Mouse (Mus musculus) heart, postnatal 10 days (tissue): ENCODE measurements at regions not wholly inside any gene's neighbourhood (a gene's known extent, or its start where the extent isn't known, plus 50 kb on each side); places are given as distances from the start of the nearest gene placed in this dataset.
A peak's percentile ranks its signal among the peaks of the same experiment; 100 is the strongest.
"Not testable (repeated sequence)": the region's sequence is repeated elsewhere in the genome, so short reads cannot be mapped to it uniquely, and the experiment has no call there.

Experiments
- DNase-seq, 2 experiments: peaks; one replicate each; pipeline ENCODE4 v3.0.0; 2021
- intact Hi-C: fragments of 180-260 bp; cut with DNase I; formaldehyde crosslinking; loops from one replicate; pipeline ENCODE4 v1.15.1; 2025

DNA sequence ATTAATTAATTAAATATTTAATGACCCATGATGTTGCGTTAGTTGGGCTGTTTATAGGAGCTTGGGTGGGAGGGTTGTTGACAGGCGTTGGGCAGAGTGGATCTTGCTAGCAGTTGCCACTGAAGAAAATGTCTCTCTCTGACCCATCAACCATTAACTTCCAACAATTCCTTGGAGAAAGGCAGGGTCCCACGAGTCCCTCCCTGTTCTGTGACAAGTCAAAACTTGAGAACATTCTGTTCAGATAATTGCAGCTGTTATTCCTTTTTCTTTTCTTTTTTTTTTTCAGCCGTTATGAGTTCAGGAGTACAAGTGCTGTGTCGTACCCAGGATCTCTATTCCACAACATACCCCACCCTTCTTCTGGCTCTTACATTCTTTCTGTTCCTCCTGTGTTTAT lies 59.8 kb upstream of the Tnfrsf21 start:
- intact Hi-C loops = no loop called here
- DNase-seq = no peak

DNA sequence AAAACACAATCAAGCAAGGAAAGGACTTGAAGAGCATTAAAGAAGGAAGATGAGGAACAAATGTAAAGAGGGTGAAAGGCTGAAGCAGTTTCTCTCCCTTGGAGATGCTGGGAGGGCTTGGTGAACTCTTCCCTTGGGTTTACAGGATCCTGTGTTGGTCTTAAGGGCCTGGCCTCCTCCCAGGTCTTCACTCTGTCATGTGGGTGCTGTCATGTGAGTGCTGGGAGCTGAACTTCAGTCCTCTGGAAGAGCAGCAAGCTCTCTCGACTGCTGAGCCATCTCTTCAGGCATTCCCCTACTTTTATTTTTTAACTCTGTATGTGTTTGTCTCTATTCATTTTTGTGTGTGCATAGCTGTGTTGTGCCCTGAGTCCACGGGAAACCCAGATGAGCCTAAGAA lies 61.6 kb upstream of the Tnfrsf21 start:
- no peak for DNase-seq
- intact Hi-C loops = no loop called here

DNA sequence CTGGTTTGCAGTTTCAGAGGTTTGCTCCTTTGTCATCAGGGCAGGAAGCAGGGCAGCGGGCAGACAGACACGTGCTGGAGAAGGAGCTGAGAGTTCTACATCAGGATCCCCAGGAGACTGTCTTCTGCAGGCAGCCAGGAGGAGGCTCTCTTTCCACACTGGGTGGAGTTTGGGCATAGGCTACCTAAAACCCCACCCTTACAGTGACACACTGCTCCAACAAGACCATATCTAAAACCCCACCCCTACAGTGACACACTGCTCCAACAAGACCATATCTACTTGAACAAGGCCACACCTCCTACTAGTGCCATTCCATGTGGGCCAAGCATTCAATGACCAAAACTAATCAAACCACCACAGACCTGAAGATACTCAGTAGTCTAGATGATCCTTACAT lies 68.0 kb upstream of the Cd2ap start:
- no peak for DNase-seq
- intact Hi-C loops = loop anchor here (5.0 kb wide), 3 partner anchors 67 to 332 kb away; partner anchors contain the start of genes Cd2ap and Opn5

DNA sequence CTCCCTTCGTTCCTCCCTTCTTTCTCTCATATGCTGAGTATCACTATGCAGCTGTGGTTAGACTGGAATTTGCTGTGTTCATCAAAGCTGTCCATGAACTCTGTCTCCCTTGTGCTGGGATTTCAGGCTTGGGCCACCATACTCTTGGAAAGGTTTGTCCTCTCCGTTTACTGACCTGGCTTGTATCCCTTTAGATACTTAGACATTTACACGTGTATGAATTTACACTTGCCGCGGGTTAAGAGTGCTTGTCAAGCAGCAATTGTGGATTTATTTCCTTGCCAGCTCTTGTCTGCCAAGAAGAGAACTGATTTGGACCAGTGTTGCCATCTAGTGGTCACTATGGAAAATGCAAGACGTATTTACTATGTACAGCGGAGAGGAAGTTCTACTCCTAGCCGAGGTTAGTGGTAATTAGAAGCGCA lies 66.8 kb upstream of the Cd2ap start:
- intact Hi-C loops = loop anchor here (2.0 to 5.0 kb wide), 4 partner anchors 66 to 331 kb away; partner anchors contain the start of genes Cd2ap and Opn5
- peak; percentile 86 to 89 for DNase-seq

DNA sequence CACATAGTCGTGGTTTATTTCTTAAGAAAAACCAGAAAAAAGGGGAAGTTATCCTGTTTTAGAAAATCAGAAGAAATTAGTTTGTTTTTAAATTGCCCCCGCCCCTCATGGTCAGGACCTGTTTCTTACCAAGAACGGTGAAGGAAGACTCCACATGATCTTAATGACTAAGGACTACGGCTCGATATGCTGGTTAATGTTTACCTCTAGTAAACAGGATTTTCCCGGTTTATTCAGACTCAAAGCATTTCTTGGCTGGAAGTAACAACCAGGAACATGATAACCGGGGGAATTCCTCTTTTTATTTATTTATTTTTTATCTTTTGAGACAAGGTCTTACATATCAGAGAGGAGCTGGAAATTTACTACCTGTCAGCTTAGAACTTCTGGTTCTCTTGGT lies 63.0 kb upstream of the Cd2ap start:
- intact Hi-C loops = no loop called here
- no peak for DNase-seq

DNA sequence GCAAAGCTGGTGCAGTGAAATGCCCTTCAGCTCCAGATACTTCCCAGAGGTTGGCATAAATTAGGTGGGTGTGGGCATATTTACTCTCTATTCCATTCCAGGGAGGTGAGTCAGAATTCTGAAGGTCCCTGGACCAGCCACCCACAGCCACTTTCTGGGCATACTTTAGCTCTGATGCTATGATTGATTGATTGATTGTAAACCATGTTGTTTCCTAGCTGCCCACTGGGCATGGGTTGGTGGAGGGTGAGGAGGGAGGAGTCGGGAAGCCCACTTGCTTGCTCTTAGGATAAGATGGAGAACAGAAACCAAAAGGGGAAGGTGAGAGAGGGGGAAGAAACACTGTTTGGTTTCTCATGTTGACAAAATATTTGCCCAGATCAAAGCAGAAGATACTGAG lies 62.1 kb upstream of the Cd2ap start:
- DNase-seq = no peak

DNA sequence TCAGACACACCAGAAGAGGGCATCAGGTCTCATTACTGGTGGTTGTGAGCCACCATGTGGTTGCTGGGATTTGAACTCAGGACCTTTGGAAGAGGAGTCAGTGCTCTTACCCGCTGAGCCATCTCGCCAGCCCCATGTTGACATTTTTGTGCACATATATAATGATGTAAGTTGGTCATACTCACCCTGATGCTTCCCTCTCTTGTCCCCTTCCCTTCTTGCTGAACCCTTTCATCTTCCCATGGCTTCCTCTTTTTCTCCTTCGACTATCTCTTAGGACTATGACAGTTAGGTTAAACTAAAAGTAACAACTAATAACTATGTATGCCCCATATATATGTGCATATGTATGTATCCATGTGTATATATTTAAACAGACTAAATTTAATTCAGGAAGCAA lies 61.0 kb upstream of the Cd2ap start:
- DNase-seq, intact Hi-C loops: not testable (repeated sequence)

More for the DNA sequence above, 62.1 kb upstream of the Cd2ap start:
- intact Hi-C loops = no loop called here

DNA sequence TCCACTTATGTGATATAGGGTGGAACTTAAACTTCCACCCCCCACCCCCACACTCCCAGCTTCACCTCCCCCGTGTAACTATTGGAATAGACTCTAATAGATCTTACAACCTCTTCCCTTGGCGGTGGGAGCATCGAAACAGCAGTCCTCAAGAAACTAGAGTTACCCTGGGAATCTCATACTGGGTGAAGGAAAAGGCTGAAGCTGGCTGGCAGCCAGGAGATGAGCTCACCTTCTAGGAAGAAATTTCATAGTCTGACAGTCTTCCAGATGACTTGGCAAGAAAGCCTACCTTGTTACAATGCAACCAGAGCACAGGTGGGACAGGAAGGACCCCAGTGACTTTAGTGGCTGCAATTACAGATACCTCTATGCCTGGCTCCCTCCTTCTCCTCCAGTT lies 57.6 kb upstream of the Cd2ap start:
- intact Hi-C loops = no loop called here
- peak in 1 of 2 experiments; percentile 20 for DNase-seq

DNA sequence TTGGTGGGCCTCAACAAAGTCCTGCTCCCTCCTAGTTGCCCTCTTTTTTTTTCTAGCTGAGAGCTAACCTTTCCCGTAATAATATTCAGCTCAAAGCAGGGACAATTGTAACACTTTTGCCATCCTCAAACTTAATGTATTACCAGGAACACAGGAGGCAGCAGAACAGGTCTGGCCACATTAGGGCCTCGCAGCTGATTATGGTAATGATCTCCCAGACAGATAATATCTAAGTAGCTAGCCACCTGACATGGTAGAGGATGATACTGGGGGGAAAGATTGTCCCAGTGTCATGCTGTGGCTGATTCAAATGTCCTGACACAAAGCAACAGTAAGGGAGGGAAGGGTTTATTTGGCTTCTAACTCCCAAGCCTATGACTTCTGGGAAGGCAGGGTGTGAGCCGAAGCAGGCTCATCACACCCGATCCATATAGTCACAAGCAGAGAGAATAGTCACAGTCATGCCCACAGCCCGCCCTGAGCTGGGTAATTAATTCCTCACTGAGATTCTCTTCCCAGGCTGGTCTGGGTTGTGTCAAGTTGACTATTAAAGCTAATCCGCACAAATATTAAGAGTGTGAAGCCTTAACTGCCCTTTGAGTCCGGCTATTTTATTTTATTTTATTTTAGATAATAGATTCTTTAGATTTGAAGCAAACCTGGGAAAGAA lies 57.0 kb upstream of the Cd2ap start:
- intact Hi-C loops = no loop called here
- DNase-seq = no peak

DNA sequence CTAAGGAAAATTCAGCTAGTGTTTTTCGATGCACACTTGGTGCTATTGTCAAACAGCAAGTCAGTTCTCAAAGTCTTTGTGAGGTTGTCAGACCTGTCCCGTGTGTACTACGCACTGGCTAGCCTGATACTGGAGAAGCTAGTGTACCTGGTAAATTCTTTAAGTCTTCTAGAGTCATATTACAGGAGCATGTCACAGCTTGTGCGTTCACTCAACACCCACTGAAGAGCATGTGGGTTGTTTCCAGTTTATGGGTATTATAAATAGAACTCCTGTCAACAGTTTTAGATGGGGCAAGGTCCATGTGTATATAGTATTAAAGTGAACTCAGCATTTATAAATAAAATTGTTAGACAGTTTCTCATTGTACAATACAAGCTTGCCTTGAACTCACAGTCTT lies 50.9 kb upstream of the Cd2ap start:
- intact Hi-C loops = no loop called here
- DNase-seq = peak; percentile 22 to 46
